23 mouse cellular contexts compared by ENCODE assay signal in genomic region chr4:31601536-31601935, GRCm38 (mm10).
A peak's percentile ranks its signal among the peaks of the same experiment; 100 is the strongest.
DNase-seq lines count a peak whose midpoint lies in the region; ATAC-seq and TF ChIP-seq lines count a peak whose summit lies in the region.
"Had no signal": no experiment of that assay in that cellular context is flagged by ENCODE, and none has a peak within 500 bp of the region (broad histone marks: within the 10 kb centered on the region; RNA-seq: fewer than 3 reads in every experiment).

No protein-coding gene starts in this region.

- no peaks in the 10 kb centered on the region for H3K27me3 ChIP-seq in kidney, embryonic 15.5 days
- no peaks in the 10 kb centered on the region for H3K27me3 ChIP-seq in lung, postnatal 0 days (replicated peaks; ENCODE audit: insufficient read depth, low read length)
- no peaks in the 10 kb centered on the region for H3K27me3 ChIP-seq in limb, embryonic 10.5 days (ENCODE audit: low read depth, poor library complexity, severe bottlenecking)
- H3K27me3 ChIP-seq: embryonic facial prominence, embryonic 15.5 days; heart, embryonic 12.5 days; liver, embryonic 15.5 days; midbrain, embryonic 13.5 days; neural tube, embryonic 15.5 days; Patski had no signal

- TF ChIP-seq CTCF in lung, postnatal 0 days (IDR thresholded peaks at IDR 0.05): no peak

- 0 out of 2 replicates have a peak overlapping the region, but pooled peaks have one; percentile 21 for H3K4me2 ChIP-seq in kidney, embryonic 15.5 days
- H3K4me2 ChIP-seq in lung, postnatal 0 days (replicated peaks; ENCODE audit: low read depth, low read length): no peak overlapping the region
- H3K4me2 ChIP-seq: embryonic facial prominence, embryonic 15.5 days; heart, embryonic 12.5 days; liver, embryonic 15.5 days; midbrain, embryonic 13.5 days; neural tube, embryonic 15.5 days had no signal

- no peak for TF ChIP-seq EP300 in lung, postnatal 0 days (IDR thresholded peaks at IDR 0.05)

- WGBS in kidney, embryonic 15.5 days: 29% methylated on average over 8 of the region's 8 CpGs
- 36% methylated on average over 8 of the region's 8 CpGs for WGBS in lung, postnatal 0 days
- 74% methylated on average over 8 of the region's 8 CpGs for WGBS in limb, embryonic 10.5 days

- H3K4me1 ChIP-seq in kidney, embryonic 15.5 days: peaks cover 7% of the 10 kb centered on the region
- no peaks in the 10 kb centered on the region for H3K4me1 ChIP-seq in lung, postnatal 0 days (ENCODE audit: insufficient read depth, low read depth, low read length)
- peaks cover 10% of the 10 kb centered on the region for H3K4me1 ChIP-seq in limb, embryonic 10.5 days
- H3K4me1 ChIP-seq: embryonic facial prominence, embryonic 15.5 days; liver, embryonic 15.5 days; midbrain, embryonic 13.5 days had no signal

- H3K9me3 ChIP-seq in kidney, embryonic 15.5 days (replicated peaks): no peaks in the 10 kb centered on the region
- H3K9me3 ChIP-seq in lung, postnatal 0 days (ENCODE audit: low read length): no peaks in the 10 kb centered on the region
- no peaks in the 10 kb centered on the region for H3K9me3 ChIP-seq in limb, embryonic 10.5 days (replicated peaks)
- H3K9me3 ChIP-seq: embryonic facial prominence, embryonic 15.5 days; heart, embryonic 12.5 days; liver, embryonic 15.5 days; midbrain, embryonic 13.5 days; neural tube, embryonic 15.5 days had no signal

- DNase-seq in kidney, adult 18-20 months: no peak
- peak; percentile 40 for DNase-seq in lung, postnatal 0 days (ENCODE audit: low spot score)
- DNase-seq in lung, adult 18-20 months: no peak
- no peak for DNase-seq in limb, embryonic 10.5 days (ENCODE audit: low spot score)
- no peak for DNase-seq in spleen, postnatal 10 days (ENCODE audit: low spot score in 2 of 2)
- DNase-seq in layer of hippocampus, adult 9-11 months: no peak
- DNase-seq: adrenal gland, postnatal 36 days; cerebellum, adult 9-10 months; gastrocnemius, adult 2 months; heart, postnatal 4 days; left cerebral cortex, postnatal 4 days; right cerebral cortex, postnatal 25 days; thymus, adult 18-20 months had no signal

- H3K9ac ChIP-seq in kidney, embryonic 15.5 days: no peak overlapping the region
- H3K9ac ChIP-seq in lung, postnatal 0 days (replicated peaks; ENCODE audit: low read depth): no peak overlapping the region
- H3K9ac ChIP-seq: embryonic facial prominence, embryonic 15.5 days; heart, embryonic 12.5 days; liver, embryonic 15.5 days; midbrain, embryonic 13.5 days; neural tube, embryonic 15.5 days had no signal

- H3K4me3 ChIP-seq in kidney, embryonic 15.5 days (replicated peaks): no peak overlapping the region
- no peak overlapping the region for H3K4me3 ChIP-seq in lung, postnatal 0 days (ENCODE audit: low read depth, low read length)
- no peak overlapping the region for H3K4me3 ChIP-seq in limb, embryonic 10.5 days
- H3K4me3 ChIP-seq: embryonic facial prominence, embryonic 15.5 days; gastrocnemius, adult 2 months; heart, embryonic 12.5 days; liver, embryonic 15.5 days; midbrain, embryonic 13.5 days; myocyte; neural tube, embryonic 15.5 days had no signal

- H3K36me3 ChIP-seq in kidney, embryonic 15.5 days: no peaks in the 10 kb centered on the region
- H3K36me3 ChIP-seq in lung, postnatal 0 days (ENCODE audit: insufficient read depth, low read length): no peaks in the 10 kb centered on the region
- no peaks in the 10 kb centered on the region for H3K36me3 ChIP-seq in limb, embryonic 10.5 days
- H3K36me3 ChIP-seq: embryonic facial prominence, embryonic 15.5 days; heart, embryonic 12.5 days; liver, embryonic 15.5 days; midbrain, embryonic 13.5 days; neural tube, embryonic 15.5 days had no signal

- peak overlapping the region; percentile 34; the same call in 1 of the 2 replicates for H3K27ac ChIP-seq in kidney, embryonic 15.5 days
- H3K27ac ChIP-seq in lung, postnatal 0 days (ENCODE audit: low read length): no peak overlapping the region
- peak overlapping the region; percentile 15; the same call in 1 of the 2 replicates for H3K27ac ChIP-seq in limb, embryonic 10.5 days
- H3K27ac ChIP-seq: embryonic facial prominence, embryonic 15.5 days; gastrocnemius, adult 2 months; hindbrain, postnatal 0 days; liver, embryonic 15.5 days; midbrain, embryonic 13.5 days; neural tube, embryonic 15.5 days had no signal

- no peak for ATAC-seq in kidney, embryonic 15.5 days (replicated peaks; ENCODE audit: low FRiP score)
- ATAC-seq in lung, postnatal 0 days: no peak
- ATAC-seq: activated CD4-positive, CD25-positive, alpha-beta regulatory T cell, adult 4 months; hindbrain, postnatal 0 days; midbrain, embryonic 13.5 days; Patski had no signal
